Mouse (Mus musculus) kidney, embryonic 14.5 days (tissue): ENCODE measurements at regions not wholly inside any gene's neighbourhood (a gene's known extent, or its start where the extent isn't known, plus 50 kb on each side); places are given as distances from the start of the nearest gene placed in this dataset.
A peak's percentile ranks its signal among the peaks of the same experiment; 100 is the strongest.

ENCODE experiments used
- ATAC-seq: fragments of 200-750 bp; cut with Nextera tagmentation; 2 replicates; pipeline ENCODE4 v1.8.0; 2017; ENCODE audit warnings: moderate number of reproducible peaks, mild to moderate bottlenecking, moderate TSS enrichment, moderate library complexity; ENCODE audit not compliant: low FRiP score, low TSS enrichment
- H3K27ac ChIP-seq: fragments of 300-500 bp; sonication (generic); 2 replicates; pipeline ENCODE4 v1.5.1; 2014; ENCODE audit warnings: low read depth, mild to moderate bottlenecking, low read length, moderate library complexity, mixed read lengths
- H3K27me3 ChIP-seq: fragments of 300-500 bp; sonication (generic); 2 replicates; pipeline ENCODE4 v1.6.1; 2014; ENCODE audit warnings: mild to moderate bottlenecking, low read length; ENCODE audit not compliant: control insufficient read depth, insufficient read depth
- H3K36me3 ChIP-seq: fragments of 300-500 bp; sonication (generic); 2 replicates; pipeline ENCODE4 v1.6.1; 2014; ENCODE audit warnings: low read length, mixed read lengths; ENCODE audit not compliant: control insufficient read depth, insufficient read depth
- H3K4me1 ChIP-seq: fragments of 300-500 bp; sonication (generic); 2 replicates; pipeline ENCODE4 v1.6.1; 2014; ENCODE audit warnings: low read length, mixed read lengths; ENCODE audit not compliant: control insufficient read depth, insufficient read depth
- H3K4me2 ChIP-seq: fragments of 300-500 bp; sonication (generic); replicated peaks from 2 replicates; pipeline ENCODE4 v1.6.1; 2014; ENCODE audit warnings: low read depth, mild to moderate bottlenecking, low read length
- H3K4me3 ChIP-seq: fragments of 300-500 bp; sonication (generic); 2 replicates; pipeline ENCODE4 v1.5.1; 2014; ENCODE audit warnings: mild to moderate bottlenecking, low read length
- H3K9ac ChIP-seq: fragments of 300-500 bp; sonication (generic); 2 replicates; pipeline ENCODE4 v1.6.1; 2014; ENCODE audit warnings: low read depth, mild to moderate bottlenecking, low read length, moderate library complexity
- H3K9me3 ChIP-seq: fragments of 300-500 bp; sonication (generic); 2 replicates; pipeline ENCODE4 v1.6.1; 2016; ENCODE audit warnings: low read length; ENCODE audit not compliant: control insufficient read depth
- WGBS: fragments of 180-500 bp; shearing (Covaris S2); extraction: QIAGEN DNeasy Blood & Tissue Kit; methylation state at CpG from one replicate; pipeline ENCODE4 v1.1.7; 2014; 5-methylcytosine and 5-hydroxymethylcytosine counted together

DNA sequence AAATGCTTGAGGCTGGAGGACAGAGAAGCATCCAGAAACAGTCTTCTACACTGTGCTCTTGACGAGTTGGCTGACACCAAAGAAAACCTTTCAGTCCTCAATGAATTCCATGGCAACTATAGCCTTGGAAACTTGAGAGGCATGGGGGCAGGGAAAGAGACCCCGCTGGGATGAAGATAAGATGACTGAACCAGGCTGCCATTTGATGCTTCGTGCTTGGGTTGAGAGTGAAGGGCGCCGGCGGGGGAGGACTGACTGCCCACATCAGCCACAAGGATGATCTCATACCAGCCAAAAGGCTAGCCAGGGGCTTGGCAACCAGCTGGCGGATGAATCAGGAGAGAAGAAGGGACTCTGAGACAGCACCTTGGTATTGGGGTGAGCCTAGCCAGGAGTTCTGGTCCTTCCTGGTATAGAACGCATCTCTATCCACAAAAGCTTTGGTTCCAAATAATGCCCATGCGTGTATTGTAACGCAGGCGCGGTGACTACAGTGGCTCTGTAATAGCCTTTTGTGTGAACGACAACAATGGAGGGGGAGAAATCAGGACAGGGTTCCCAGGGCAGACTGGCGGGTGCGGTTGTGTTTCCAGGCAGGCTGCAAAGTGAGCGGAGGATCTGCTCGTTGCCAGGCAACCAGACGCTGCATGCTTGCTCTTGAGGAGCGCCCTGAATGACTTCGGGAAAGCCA is 55.0 kb upstream of the Dars start:
- WGBS, result 2% methylated on average over 20 of the region's 20 CpGs
- H3K27me3 ChIP-seq, result no peaks in the 10 kb centered on the region
- peaks cover 10% of the 10 kb centered on the region; the same call in 1 of the 2 replicates for H3K4me1 ChIP-seq
- no peaks in the 10 kb centered on the region for H3K36me3 ChIP-seq
- peak overlapping the region; percentile 32; the same call in 1 of the 2 replicates for H3K9ac ChIP-seq
- H3K4me3 ChIP-seq, result peak overlapping the region; percentile 29
- peak overlapping the region; percentile 50 for H3K4me2 ChIP-seq
- no peak overlapping the region for H3K27ac ChIP-seq
- no peaks in the 10 kb centered on the region for H3K9me3 ChIP-seq
- peak; percentile 92 for ATAC-seq

DNA sequence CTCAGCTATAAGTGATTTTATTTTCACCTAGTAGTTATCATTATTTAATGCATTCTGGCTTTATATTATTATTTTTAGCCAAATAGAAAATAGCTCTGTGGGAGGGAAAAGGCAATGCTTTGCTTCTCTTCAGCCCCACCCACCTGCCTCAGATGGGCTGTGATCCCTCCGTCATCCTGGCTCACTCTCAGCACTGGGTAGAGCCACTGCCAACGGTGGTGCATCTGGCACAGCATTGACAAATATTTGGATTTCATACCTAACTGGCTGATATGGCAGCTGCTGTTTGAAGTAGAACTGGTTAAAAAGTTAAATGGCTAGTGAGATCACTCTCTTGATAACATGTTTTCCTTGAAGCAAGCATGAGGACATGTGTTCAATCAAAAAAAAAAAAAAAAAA is 53.6 kb upstream of the Dars start:
- no peak for ATAC-seq
- Histone ChIP-seq H3K36me3 (no peaks in the 10 kb centered on the region), H3K4me1 (peaks cover 10% of the 10 kb centered on the region; the same call in 1 of the 2 replicates), H3K27me3 (no peaks in the 10 kb centered on the region), H3K9me3 (no peaks in the 10 kb centered on the region), H3K9ac (no peak overlapping the region), H3K4me2 (no peak overlapping the region), H3K4me3 (no peak overlapping the region), H3K27ac (no peak overlapping the region)
- 76% methylated on average over 2 of the region's 2 CpGs for WGBS

DNA sequence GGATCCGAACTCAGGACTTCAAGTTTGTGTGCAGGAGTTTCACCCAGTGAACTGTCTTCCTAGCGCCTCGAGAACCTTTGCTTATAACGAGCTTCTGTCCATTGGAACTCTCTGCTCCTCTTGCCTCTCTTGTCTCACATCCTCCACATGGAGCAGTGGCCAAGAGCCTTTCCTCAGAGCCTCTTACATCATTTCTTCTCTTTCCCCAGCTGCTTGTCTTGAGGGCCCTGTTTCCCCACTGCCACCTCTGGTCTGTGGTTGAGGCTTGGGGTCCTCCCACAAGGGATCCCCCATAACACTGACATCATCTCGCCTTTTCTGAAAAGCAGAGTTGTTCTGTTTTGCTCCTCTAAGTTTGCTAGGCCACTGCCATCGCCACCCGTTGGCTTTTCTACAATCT is 51.9 kb upstream of the Dars start:
- Histone ChIP-seq H3K4me3 (no peak overlapping the region), H3K9me3 (no peaks in the 10 kb centered on the region), H3K4me1 (peaks cover 10% of the 10 kb centered on the region; the same call in 1 of the 2 replicates), H3K27ac (no peak overlapping the region), H3K27me3 (no peaks in the 10 kb centered on the region), H3K9ac (no peak overlapping the region), H3K36me3 (no peaks in the 10 kb centered on the region), H3K4me2 (no peak overlapping the region)
- WGBS, result 92% methylated on average over 7 of the region's 7 CpGs
- ATAC-seq, result no peak
